Mouse (Mus musculus): ENCODE measurements around the gene 1810049J17Rik.
"Not testable (repeated sequence)": the region's sequence is repeated elsewhere in the genome, so short reads cannot be mapped to it uniquely, and the experiment has no call there.

Gene 1810049J17Rik

GRCm38 (mm10) chr15:12321788-12322621 lies at the start of gene 1810049J17Rik:
Gene 1810049J17Rik, minus strand, starts transcription at chr15:12321899.
- DNase-seq (ENCODE audit: low spot score), result peak; percentile 45

DNA sequence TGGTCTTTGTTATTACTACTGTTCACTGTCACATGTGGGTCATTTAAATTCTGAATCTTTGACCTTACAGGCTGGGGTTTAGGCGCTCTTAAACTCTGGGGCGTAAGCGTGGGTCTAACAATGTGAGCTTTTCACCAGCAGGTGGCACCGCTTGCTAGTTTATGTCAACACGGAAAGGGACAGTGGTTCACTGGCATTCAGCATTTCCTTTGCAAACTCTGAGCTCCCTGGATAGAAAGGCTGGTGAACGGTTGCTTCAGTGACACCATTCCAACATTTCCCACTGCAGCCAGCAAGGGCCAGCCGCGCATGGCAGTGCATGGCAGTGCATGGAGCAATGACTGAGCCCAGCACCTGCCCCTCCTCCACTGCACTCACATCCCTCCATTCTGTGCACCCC lies 49.5 kb upstream of the 1810049J17Rik start:
- DNase-seq (ENCODE audit: low spot score), result no peak

DNA sequence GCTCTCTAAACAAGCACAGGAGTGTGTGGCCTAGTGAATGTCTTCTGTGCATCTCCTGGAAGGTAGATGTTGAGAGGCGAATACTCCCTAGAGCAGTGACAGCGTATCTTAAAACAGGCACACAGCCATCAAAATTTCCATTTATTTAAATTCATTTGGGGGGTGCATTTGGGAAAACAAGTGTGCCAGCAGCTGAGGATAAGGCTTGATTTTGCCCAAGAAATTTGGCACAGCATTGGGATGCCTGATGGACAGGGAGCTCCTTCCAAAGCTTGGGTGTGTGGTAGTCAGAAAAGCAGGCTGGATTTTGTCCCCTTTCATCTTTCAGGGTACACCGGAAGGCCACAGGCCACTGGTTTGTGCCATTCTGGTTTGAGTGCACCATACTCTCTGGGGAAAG lies 48.4 kb upstream of the 1810049J17Rik start:
- no peak for DNase-seq (ENCODE audit: low spot score)

DNA sequence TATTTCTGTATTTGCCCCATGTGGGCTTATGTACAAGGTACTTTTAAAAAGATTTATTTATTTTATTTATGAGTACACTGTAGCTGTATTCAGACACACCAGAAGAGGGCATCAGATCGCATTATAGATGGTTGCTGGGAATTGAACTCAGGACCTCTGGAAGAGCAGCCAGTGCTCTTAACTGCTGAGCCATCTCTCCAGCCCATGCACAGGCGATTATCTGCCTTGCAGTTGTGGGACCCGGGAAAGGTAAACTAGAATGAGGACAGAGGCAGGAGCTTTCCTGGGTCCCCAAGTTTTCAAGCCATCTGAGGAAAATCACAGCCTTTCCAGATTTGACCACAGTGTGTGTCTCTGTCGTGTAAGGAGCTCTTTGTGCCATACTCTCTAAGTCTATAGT lies 47.2 kb upstream of the 1810049J17Rik start:
- DNase-seq (ENCODE audit: low spot score), result no peak

DNA sequence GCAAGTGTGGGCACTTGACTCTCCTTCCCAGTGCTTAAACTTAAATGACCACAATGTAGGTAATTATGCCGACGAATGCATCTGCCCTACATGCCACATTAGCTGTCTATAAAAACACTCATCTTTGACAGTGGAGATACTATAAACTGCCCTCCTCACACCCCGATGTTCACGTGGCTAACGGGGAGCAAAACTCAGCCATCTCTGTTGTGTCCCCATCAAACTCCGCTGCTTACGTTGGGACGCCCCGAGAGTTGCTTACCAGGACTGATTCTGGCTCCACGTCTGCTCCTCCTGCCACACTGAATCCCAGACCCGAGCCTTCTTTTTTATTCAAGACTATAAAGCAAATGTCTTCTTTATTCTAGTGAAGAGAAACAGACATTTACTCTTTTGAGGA lies 46.7 kb upstream of the 1810049J17Rik start:
- no peak for DNase-seq (ENCODE audit: low spot score)

GRCm38 (mm10) chr15:12367306-12368080 lies 45.8 kb upstream of the 1810049J17Rik start:
- DNase-seq (ENCODE audit: low spot score), result no peak

- not testable (repeated sequence) for DNase-seq (ENCODE audit: low spot score)
These were observed 45.0 kb upstream of the 1810049J17Rik start for GRCm38 (mm10) chr15:12366580-12367305.

DNA sequence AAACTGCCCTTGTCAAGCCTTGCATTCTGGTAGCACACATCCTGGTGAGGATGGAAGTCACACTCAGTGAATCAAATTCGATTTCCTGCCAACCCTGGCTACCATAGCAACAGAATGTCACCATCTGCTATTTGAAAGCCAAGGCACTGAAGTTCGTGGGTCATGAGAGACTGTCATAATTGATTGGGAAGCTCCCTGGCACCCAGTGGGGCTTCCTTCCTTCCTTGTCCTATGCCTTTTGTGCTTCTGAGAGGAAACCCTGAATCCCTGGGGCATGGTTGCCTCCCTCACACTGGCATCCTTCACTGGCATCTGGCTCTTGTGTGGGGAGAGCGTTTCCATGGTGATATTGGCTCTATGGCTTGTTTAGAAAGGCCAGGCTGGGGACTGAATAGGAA lies 44.4 kb upstream of the 1810049J17Rik start:
- no peak for DNase-seq (ENCODE audit: low spot score)

- no peak for DNase-seq (ENCODE audit: low spot score)
These were observed 43.8 kb upstream of the 1810049J17Rik start for GRCm38 (mm10) chr15:12365416-12366071.

- DNase-seq (ENCODE audit: low spot score), result no peak
These were observed 42.4 kb upstream of the 1810049J17Rik start for GRCm38 (mm10) chr15:12364096-12364495.

- DNase-seq (ENCODE audit: low spot score), result no peak
These were observed 41.0 kb upstream of the 1810049J17Rik start for GRCm38 (mm10) chr15:12362701-12363040.

- DNase-seq (ENCODE audit: low spot score), result no peak
These were observed 40.5 kb upstream of the 1810049J17Rik start for GRCm38 (mm10) chr15:12362001-12362700.

GRCm38 (mm10) chr15:12360519-12361212 lies 39.0 kb upstream of the 1810049J17Rik start:
- no peak for DNase-seq (ENCODE audit: low spot score)

GRCm38 (mm10) chr15:12358384-12358783 lies 36.7 kb upstream of the 1810049J17Rik start:
- DNase-seq (ENCODE audit: low spot score), result no peak

DNA sequence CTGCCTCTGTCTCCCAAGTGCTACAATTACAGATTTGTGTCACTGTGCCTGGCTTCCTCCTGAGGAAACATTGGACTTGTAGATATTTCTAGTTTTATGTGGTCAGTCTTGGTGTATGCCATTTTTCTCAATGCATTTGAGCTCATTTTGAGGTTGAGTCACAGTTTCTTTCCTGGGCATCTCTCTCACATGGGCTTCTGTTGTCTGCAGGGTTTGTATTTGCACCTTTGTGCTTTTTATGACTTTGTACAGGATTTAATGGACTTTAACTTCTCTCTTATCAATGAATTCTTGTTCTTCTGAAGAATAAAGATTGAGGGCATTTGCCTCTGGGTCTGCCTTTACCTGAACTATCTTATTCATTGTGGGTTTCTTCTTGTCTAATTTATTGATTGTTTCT lies 35.8 kb upstream of the 1810049J17Rik start:
- no peak for DNase-seq (ENCODE audit: low spot score)

DNA sequence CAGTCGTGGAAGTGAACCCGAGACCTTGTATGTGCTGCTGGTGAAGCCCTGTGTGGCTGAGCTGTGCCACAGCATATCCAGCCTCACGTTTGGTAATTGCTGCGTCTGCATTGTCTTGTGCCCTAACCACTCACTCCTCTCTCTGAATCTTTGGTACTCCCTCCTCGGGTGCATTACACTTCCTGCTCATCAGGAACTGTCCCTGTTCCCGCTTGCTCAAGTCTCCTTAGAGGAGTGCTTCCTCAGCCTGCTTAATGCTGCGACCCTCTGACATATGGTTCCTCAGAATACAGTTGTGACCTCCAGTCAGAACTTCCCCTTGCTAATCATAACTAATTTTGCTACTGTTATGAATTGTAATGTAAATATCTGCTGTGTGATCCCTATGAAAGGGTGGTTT lies 34.2 kb upstream of the 1810049J17Rik start:
- no peak for DNase-seq (ENCODE audit: low spot score)

DNA sequence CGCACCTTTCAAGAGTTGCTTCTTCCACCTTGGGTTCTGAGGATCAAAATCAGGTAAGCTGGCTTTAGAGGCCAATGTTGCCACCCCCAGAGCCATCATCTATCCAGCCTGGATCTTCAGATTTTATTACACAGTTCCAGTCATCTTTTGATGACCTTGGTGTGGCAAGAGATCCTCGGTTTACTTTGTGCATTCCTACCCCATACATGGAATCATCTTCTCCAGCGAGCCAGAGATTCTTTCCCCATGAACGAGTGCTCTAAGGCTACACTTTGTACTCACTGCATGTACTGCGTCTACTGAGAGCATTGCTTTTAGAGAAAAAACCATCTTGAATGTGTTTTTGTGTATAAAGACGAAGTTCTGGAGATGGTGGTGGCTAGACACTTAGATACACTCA lies 33.6 kb upstream of the 1810049J17Rik start:
- no peak for DNase-seq (ENCODE audit: low spot score)

DNA sequence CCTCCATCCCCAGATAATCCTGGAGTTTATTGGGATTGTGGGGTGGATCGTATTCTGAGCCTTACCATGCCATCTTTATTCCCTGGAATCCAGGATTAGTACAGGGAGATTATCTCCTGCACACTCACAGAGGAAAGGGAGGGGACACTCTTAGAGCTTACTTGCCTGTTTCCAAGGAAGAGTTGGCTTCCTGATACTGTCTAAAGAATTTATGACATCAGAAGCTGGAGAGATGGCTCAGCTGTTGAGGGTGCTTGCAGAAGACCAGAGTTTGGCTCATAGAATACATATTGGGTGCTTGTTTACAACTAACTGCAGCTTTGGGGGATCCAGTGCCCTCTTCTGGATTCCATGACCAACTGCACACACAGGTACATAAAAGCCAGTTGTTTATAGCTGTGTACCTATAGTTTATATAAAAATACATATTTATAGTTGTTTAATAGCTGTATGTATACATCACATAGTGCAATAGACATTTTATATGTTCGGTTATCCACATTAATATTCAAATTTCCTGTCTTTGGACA lies 32.6 kb upstream of the 1810049J17Rik start:
- DNase-seq (ENCODE audit: low spot score), result no peak

- DNase-seq (ENCODE audit: low spot score), result no peak
These were observed 29.8 kb upstream of the 1810049J17Rik start for GRCm38 (mm10) chr15:12351470-12351869.

DNA sequence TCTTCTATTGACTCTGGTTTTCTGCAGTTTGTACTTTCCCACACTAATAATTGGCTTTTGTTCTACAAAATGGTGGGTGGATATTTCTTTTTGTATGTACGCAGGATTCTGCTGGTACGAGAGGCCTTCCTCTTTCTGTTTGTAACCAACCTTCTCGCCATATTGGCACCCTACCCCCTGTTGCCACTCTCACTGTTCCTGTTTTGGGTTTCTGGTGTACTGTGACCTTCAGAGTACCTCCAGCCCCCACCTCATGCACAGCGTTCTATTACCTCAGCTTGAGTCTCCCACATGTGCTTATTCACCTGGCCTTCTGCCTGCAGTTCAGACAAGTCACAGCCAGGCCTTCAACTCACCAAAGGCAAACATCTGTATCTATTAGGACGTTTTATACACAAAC lies 28.1 kb upstream of the 1810049J17Rik start:
- no peak for DNase-seq (ENCODE audit: low spot score)

DNA sequence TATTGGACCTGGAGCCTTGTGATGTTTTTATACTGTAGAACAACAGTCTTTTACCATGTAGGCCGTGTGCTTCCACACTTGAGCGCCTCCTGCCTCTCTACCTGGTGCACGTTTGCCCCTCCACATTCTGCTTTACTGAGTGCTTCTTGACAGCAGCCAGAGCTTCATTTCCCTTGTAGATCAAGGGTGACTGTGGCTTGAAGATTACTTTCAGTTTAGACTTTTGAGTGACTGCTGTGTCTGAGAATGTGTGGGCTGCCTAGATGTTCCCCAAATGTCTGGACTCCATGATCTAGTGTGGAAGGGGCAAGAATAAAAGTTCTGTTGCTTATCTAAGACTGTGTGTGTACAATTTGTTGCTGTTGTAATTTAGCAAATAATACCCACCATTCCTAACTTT lies 27.3 kb upstream of the 1810049J17Rik start:
- DNase-seq (ENCODE audit: low spot score), result no peak

Measured in spleen, adult 12 weeks (tissue).